Mouse (Mus musculus) G1E (cell line): ENCODE measurements at regions not wholly inside any gene's neighbourhood (a gene's known extent, or its start where the extent isn't known, plus 50 kb on each side); places are given as distances from the start of the nearest gene placed in this dataset.

Experiments
- ATAC-seq: 2 replicates; pipeline ENCODE4 v1.8.0; 2016; ENCODE audit warnings: mild to moderate bottlenecking; ENCODE audit not compliant: insufficient number of reproducible peaks, poor library complexity, low FRiP score, severe bottlenecking; ENCODE audit errors: extremely low read depth
- DNase-seq: peaks from one replicate; pipeline ENCODE4 v3.0.0; 2012; ENCODE audit warnings: low spot score
- H3K27me3 ChIP-seq: 2 replicates; pipeline ENCODE4 v1.6.1; 2012; ENCODE audit warnings: mild to moderate bottlenecking, low read length, inconsistent platforms; ENCODE audit not compliant: insufficient read depth
- H3K36me3 ChIP-seq: replicated peaks from 2 replicates; pipeline ENCODE3; 2012; ENCODE audit warnings: mild to moderate bottlenecking, inconsistent platforms
- H3K4me1 ChIP-seq: 2 replicates; pipeline ENCODE4 v1.6.1; 2012; ENCODE audit warnings: low read depth, low read length, inconsistent platforms, mixed read lengths; ENCODE audit not compliant: insufficient read depth
- H3K4me3 ChIP-seq: 2 replicates; pipeline ENCODE4 v1.5.1; 2012; ENCODE audit warnings: low read depth, mild to moderate bottlenecking, inconsistent platforms, low read length, moderate library complexity, mixed read lengths
- H3K9me3 ChIP-seq: replicated peaks from 2 replicates; pipeline ENCODE4 v1.6.1; 2012; ENCODE audit warnings: inconsistent platforms
- CTCF ChIP-seq: IDR thresholded peaks from 2 replicates; pipeline ENCODE4 v1.5.1; 2012; ENCODE audit warnings: low read depth, low read length, inconsistent platforms, mixed read lengths
- GATA1 ChIP-seq: IDR thresholded peaks from 2 replicates; pipeline ENCODE4 v1.6.1; 2012; ENCODE audit warnings: borderline replicate concordance, low read length, inconsistent platforms, mixed read lengths
- GATA2 ChIP-seq: IDR thresholded peaks from 2 replicates; pipeline ENCODE4 v1.6.1; 2012; ENCODE audit warnings: low read depth, low read length, inconsistent platforms, borderline replicate concordance
- POLR2AphosphoS5 ChIP-seq: IDR thresholded peaks from 2 replicates; pipeline ENCODE4 v1.6.1; 2012; ENCODE audit warnings: low read depth, low read length, inconsistent platforms; ENCODE audit not compliant: insufficient replicate concordance
- TAL1 ChIP-seq: conservative IDR thresholded peaks from 2 replicates; pipeline ENCODE4 v1.6.1; 2012; ENCODE audit warnings: low read depth, low read length, inconsistent platforms, mixed read lengths

GRCm38 (mm10) chr13:28860601-28861000, 92.9 kb downstream of the Sox4 start:
- H3K4me1 ChIP-seq: no peaks in the 10 kb centered on the region
- TF ChIP-seq TAL1 (no peak), GATA1 (no peak), POLR2AphosphoS5 (no peak), GATA2 (no peak), CTCF (no peak)

GRCm38 (mm10) chr13:28859829-28860427, 93.6 kb downstream of the Sox4 start:
- ATAC-seq (no peak), DNase-seq (no peak)
- Histone ChIP-seq H3K27me3 (no peaks in the 10 kb centered on the region), H3K36me3 (no peaks in the 10 kb centered on the region), H3K9me3 (no peaks in the 10 kb centered on the region), H3K4me1 (no peaks in the 10 kb centered on the region), H3K4me3 (no peak overlapping the region)
- TF ChIP-seq CTCF (no peak), GATA2 (no peak), TAL1 (no peak), POLR2AphosphoS5 (no peak), GATA1 (no peak)

More at GRCm38 (mm10) chr13:28860601-28861000, 92.9 kb downstream of the Sox4 start:
- DNase-seq (no peak), ATAC-seq (no peak)
- Histone ChIP-seq H3K9me3 (no peaks in the 10 kb centered on the region), H3K4me3 (no peak overlapping the region), H3K36me3 (no peaks in the 10 kb centered on the region), H3K27me3 (no peaks in the 10 kb centered on the region)

GRCm38 (mm10) chr13:28858001-28858400, 95.5 kb downstream of the Sox4 start:
- no peak for ATAC-seq
- no peak for TF ChIP-seq GATA1
- TF ChIP-seq GATA2: no peak
- no peak for TF ChIP-seq POLR2AphosphoS5
- no peak for TF ChIP-seq CTCF
- no peak for TF ChIP-seq TAL1

GRCm38 (mm10) chr13:28857201-28857600, 96.3 kb downstream of the Sox4 start:
- no peak for TF ChIP-seq TAL1
- TF ChIP-seq POLR2AphosphoS5: no peak
- no peak for TF ChIP-seq GATA2
- TF ChIP-seq GATA1: no peak
- TF ChIP-seq CTCF: no peak
- DNase-seq (no peak), ATAC-seq (no peak)
- Histone ChIP-seq H3K9me3 (no peaks in the 10 kb centered on the region), H3K27me3 (no peaks in the 10 kb centered on the region; the same call in 1 of the 2 replicates), H3K4me1 (no peaks in the 10 kb centered on the region), H3K4me3 (no peak overlapping the region), H3K36me3 (no peaks in the 10 kb centered on the region)

More at GRCm38 (mm10) chr13:28858001-28858400, 95.5 kb downstream of the Sox4 start:
- Histone ChIP-seq H3K27me3 (no peaks in the 10 kb centered on the region; the same call in 1 of the 2 replicates), H3K4me1 (no peaks in the 10 kb centered on the region), H3K4me3 (no peak overlapping the region), H3K9me3 (no peaks in the 10 kb centered on the region), H3K36me3 (no peaks in the 10 kb centered on the region)
- no peak for DNase-seq

- TF ChIP-seq POLR2AphosphoS5 (no peak), GATA1 (no peak), GATA2 (no peak), TAL1 (no peak), CTCF (no peak)
- Histone ChIP-seq H3K4me3 (no peak overlapping the region), H3K36me3 (no peaks in the 10 kb centered on the region), H3K9me3 (no peaks in the 10 kb centered on the region), H3K4me1 (no peaks in the 10 kb centered on the region), H3K27me3 (no peaks in the 10 kb centered on the region; the same call in 1 of the 2 replicates)
- DNase-seq (no peak), ATAC-seq (no peak)
Measured at GRCm38 (mm10) chr13:28856472-28856871, 97.0 kb downstream of the Sox4 start.

- ATAC-seq (no peak), DNase-seq (no peak)
- H3K4me1 ChIP-seq: no peaks in the 10 kb centered on the region
- TF ChIP-seq POLR2AphosphoS5 (no peak), GATA2 (no peak), GATA1 (no peak), TAL1 (no peak), CTCF (no peak)
- H3K9me3 ChIP-seq: no peaks in the 10 kb centered on the region
- no peak overlapping the region for H3K4me3 ChIP-seq
- H3K36me3 ChIP-seq: no peaks in the 10 kb centered on the region
- no peaks in the 10 kb centered on the region; the same call in 1 of the 2 replicates for H3K27me3 ChIP-seq
Measured at GRCm38 (mm10) chr13:28854247-28854646, 99.3 kb downstream of the Sox4 start.
